Mouse (Mus musculus) G1E (cell line): ENCODE measurements around the gene Cadm1. TPM values are rescaled to one million over a fixed set of nuclear protein-coding genes. Genes with fewer than 3 reads are reported as not detected.

Source experiments
- ATAC-seq: 2 replicates; pipeline ENCODE4 v1.8.0; 2016; ENCODE audit warnings: mild to moderate bottlenecking; ENCODE audit not compliant: insufficient number of reproducible peaks, poor library complexity, low FRiP score, severe bottlenecking; ENCODE audit errors: extremely low read depth
- DNase-seq: peaks from one replicate; pipeline ENCODE4 v3.0.0; 2012; ENCODE audit warnings: low spot score
- H3K27me3 ChIP-seq: 2 replicates; pipeline ENCODE4 v1.6.1; 2012; ENCODE audit warnings: mild to moderate bottlenecking, low read length, inconsistent platforms; ENCODE audit not compliant: insufficient read depth
- H3K36me3 ChIP-seq: replicated peaks from 2 replicates; pipeline ENCODE3; 2012; ENCODE audit warnings: mild to moderate bottlenecking, inconsistent platforms
- H3K4me1 ChIP-seq: 2 replicates; pipeline ENCODE4 v1.6.1; 2012; ENCODE audit warnings: low read depth, low read length, inconsistent platforms, mixed read lengths; ENCODE audit not compliant: insufficient read depth
- H3K4me3 ChIP-seq: 2 replicates; pipeline ENCODE4 v1.5.1; 2012; ENCODE audit warnings: low read depth, mild to moderate bottlenecking, inconsistent platforms, low read length, moderate library complexity, mixed read lengths
- H3K9me3 ChIP-seq: replicated peaks from 2 replicates; pipeline ENCODE4 v1.6.1; 2012; ENCODE audit warnings: inconsistent platforms
- CTCF ChIP-seq: IDR thresholded peaks from 2 replicates; pipeline ENCODE4 v1.5.1; 2012; ENCODE audit warnings: low read depth, low read length, inconsistent platforms, mixed read lengths
- GATA1 ChIP-seq: IDR thresholded peaks from 2 replicates; pipeline ENCODE4 v1.6.1; 2012; ENCODE audit warnings: borderline replicate concordance, low read length, inconsistent platforms, mixed read lengths
- GATA2 ChIP-seq: IDR thresholded peaks from 2 replicates; pipeline ENCODE4 v1.6.1; 2012; ENCODE audit warnings: low read depth, low read length, inconsistent platforms, borderline replicate concordance
- POLR2AphosphoS5 ChIP-seq: IDR thresholded peaks from 2 replicates; pipeline ENCODE4 v1.6.1; 2012; ENCODE audit warnings: low read depth, low read length, inconsistent platforms; ENCODE audit not compliant: insufficient replicate concordance
- TAL1 ChIP-seq: conservative IDR thresholded peaks from 2 replicates; pipeline ENCODE4 v1.6.1; 2012; ENCODE audit warnings: low read depth, low read length, inconsistent platforms, mixed read lengths
- polyA plus RNA-seq: library from polyadenylated mRNA; stranded (reverse); fragments of >175 nt; gene quantifications from 2 replicates; pipeline ENCODE4 v1.2.3, GENCODE M21; 2012
- total RNA-seq, 2 experiments: library from RNA; stranded (forward) in 1 of 2; stranded (reverse) in 1 of 2; fragments of 200-1000 nt in 1 of 2; fragments of >200 nt in 1 of 2; fragmentation: Nextera tagmentation in 1 of 2; gene quantifications; 2 replicates each; pipeline ENCODE4 v1.2.3; 2014 to 2017

Gene Cadm1
- total and polyA plus RNA-seq, 3 experiments, result 0.38 TPM; not detected in 2

- TF ChIP-seq CTCF (no peak), GATA1 (no peak), GATA2 (no peak), POLR2AphosphoS5 (no peak), TAL1 (no peak)
- no peaks in the 10 kb centered on the region for H3K27me3 ChIP-seq
- DNase-seq, result no peak
- H3K4me1 ChIP-seq, result no peaks in the 10 kb centered on the region
- H3K4me3 ChIP-seq, result no peak overlapping the region
- no peaks in the 10 kb centered on the region for H3K36me3 ChIP-seq
- H3K9me3 ChIP-seq, result peaks cover 29% of the 10 kb centered on the region
- no peak for ATAC-seq
These were observed 316.3 kb downstream of the Cadm1 start for GRCm38 (mm10) chr9:47846275-47846674.

GRCm38 (mm10) chr9:47846926-47847325, 317.0 kb downstream of the Cadm1 start:
- Histone ChIP-seq H3K27me3 (no peaks in the 10 kb centered on the region), H3K36me3 (no peaks in the 10 kb centered on the region), H3K9me3 (peaks cover 26% of the 10 kb centered on the region), H3K4me1 (no peaks in the 10 kb centered on the region), H3K4me3 (no peak overlapping the region)
- ATAC-seq (no peak), DNase-seq (no peak)
- TF ChIP-seq CTCF (no peak), POLR2AphosphoS5 (no peak), TAL1 (no peak), GATA2 (no peak), GATA1 (no peak)

GRCm38 (mm10) chr9:47847797-47848196, 317.8 kb downstream of the Cadm1 start:
- Histone ChIP-seq H3K4me3 (no peak overlapping the region), H3K9me3 (peaks cover 25% of the 10 kb centered on the region), H3K4me1 (no peaks in the 10 kb centered on the region), H3K36me3 (no peaks in the 10 kb centered on the region), H3K27me3 (no peaks in the 10 kb centered on the region)
- ATAC-seq (no peak), DNase-seq (no peak)
- TF ChIP-seq GATA1, result no peak
- TF ChIP-seq CTCF, result no peak
- no peak for TF ChIP-seq POLR2AphosphoS5
- TF ChIP-seq GATA2, result no peak
- TF ChIP-seq TAL1, result no peak

- no peaks in the 10 kb centered on the region for H3K36me3 ChIP-seq
- no peaks in the 10 kb centered on the region for H3K4me1 ChIP-seq
- no peaks in the 10 kb centered on the region for H3K27me3 ChIP-seq
- ATAC-seq, result no peak
- TF ChIP-seq GATA1, result no peak
- no peak for TF ChIP-seq POLR2AphosphoS5
- no peak for TF ChIP-seq TAL1
- no peak for TF ChIP-seq CTCF
- TF ChIP-seq GATA2, result no peak
- H3K4me3 ChIP-seq, result no peak overlapping the region
- no peak for DNase-seq
- peaks cover 19% of the 10 kb centered on the region for H3K9me3 ChIP-seq
These were observed 318.8 kb downstream of the Cadm1 start for GRCm38 (mm10) chr9:47848745-47849144.

- no peaks in the 10 kb centered on the region for H3K4me1 ChIP-seq
- no peak overlapping the region for H3K4me3 ChIP-seq
- no peaks in the 10 kb centered on the region for H3K27me3 ChIP-seq
- H3K9me3 ChIP-seq, result peaks cover 16% of the 10 kb centered on the region
- TF ChIP-seq GATA2 (no peak), GATA1 (no peak), POLR2AphosphoS5 (no peak), CTCF (no peak), TAL1 (no peak)
- ATAC-seq (no peak), DNase-seq (no peak)
- no peaks in the 10 kb centered on the region for H3K36me3 ChIP-seq
These were observed 326.3 kb downstream of the Cadm1 start for GRCm38 (mm10) chr9:47856311-47856710.

GRCm38 (mm10) chr9:47857235-47857634, 327.3 kb downstream of the Cadm1 start:
- no peak for ATAC-seq
- Histone ChIP-seq H3K9me3 (peaks cover 19% of the 10 kb centered on the region), H3K27me3 (no peaks in the 10 kb centered on the region), H3K36me3 (no peaks in the 10 kb centered on the region), H3K4me1 (no peaks in the 10 kb centered on the region), H3K4me3 (no peak overlapping the region)
- TF ChIP-seq GATA1 (no peak), CTCF (no peak)
- DNase-seq, result no peak

- no peaks in the 10 kb centered on the region for H3K27me3 ChIP-seq
- no peak overlapping the region for H3K4me3 ChIP-seq
- DNase-seq (no peak), ATAC-seq (no peak)
- no peak for TF ChIP-seq GATA2
- TF ChIP-seq POLR2AphosphoS5, result no peak
- no peak for TF ChIP-seq GATA1
- no peak for TF ChIP-seq TAL1
- no peak for TF ChIP-seq CTCF
- peaks cover 21% of the 10 kb centered on the region for H3K9me3 ChIP-seq
- no peaks in the 10 kb centered on the region for H3K36me3 ChIP-seq
- no peaks in the 10 kb centered on the region for H3K4me1 ChIP-seq
These were observed 328.2 kb downstream of the Cadm1 start for GRCm38 (mm10) chr9:47858134-47858533.
